Mouse (Mus musculus) liver, embryonic 16.5 days (tissue): ENCODE results near the gene Zfp655. TPM values are rescaled to one million over a fixed set of nuclear protein-coding genes. Genes with fewer than 3 reads are reported as not detected.

Source experiments
- ATAC-seq: fragments of 200-750 bp; cut with Nextera tagmentation; 2 replicates; pipeline ENCODE4 v1.8.0; 2017; ENCODE audit warnings: low read depth, mild to moderate bottlenecking, moderate number of reproducible peaks, moderate library complexity
- H3K27ac ChIP-seq: fragments of 300-500 bp; sonication (generic); 2 replicates; pipeline ENCODE4 v1.5.1; 2014; ENCODE audit warnings: mild to moderate bottlenecking, low read length
- H3K27me3 ChIP-seq: fragments of 300-500 bp; sonication (generic); 2 replicates; pipeline ENCODE4 v1.6.1; 2014; ENCODE audit warnings: low read depth, low read length, mixed read lengths; ENCODE audit not compliant: control insufficient read depth, insufficient read depth
- H3K36me3 ChIP-seq: fragments of 300-500 bp; sonication (generic); 2 replicates; pipeline ENCODE4 v1.6.1; 2014; ENCODE audit warnings: mild to moderate bottlenecking; ENCODE audit not compliant: control insufficient read depth, insufficient read depth
- H3K4me1 ChIP-seq: fragments of 300-500 bp; sonication (generic); 2 replicates; pipeline ENCODE4 v1.6.1; 2014; ENCODE audit warnings: low read depth, low read length, mixed read lengths; ENCODE audit not compliant: control insufficient read depth
- H3K4me2 ChIP-seq: fragments of 300-500 bp; sonication (generic); 2 replicates; pipeline ENCODE4 v1.6.1; 2014; ENCODE audit warnings: low read depth, low read length, mixed read lengths
- H3K4me3 ChIP-seq: fragments of 300-500 bp; sonication (generic); 2 replicates; pipeline ENCODE4 v1.5.1; 2014; ENCODE audit warnings: low read depth, mild to moderate bottlenecking, low read length
- H3K9ac ChIP-seq: fragments of 300-500 bp; sonication (generic); 2 replicates; pipeline ENCODE4 v1.6.1; 2014; ENCODE audit warnings: low read depth, low read length
- H3K9me3 ChIP-seq: fragments of 300-500 bp; sonication (generic); replicated peaks from 2 replicates; pipeline ENCODE4 v1.6.1; 2016; ENCODE audit warnings: low read length; ENCODE audit not compliant: control insufficient read depth
- WGBS: fragments of 180-500 bp; shearing (Covaris S2); extraction: QIAGEN DNeasy Blood & Tissue Kit; methylation state at CpG from one replicate; pipeline ENCODE4 v1.1.7; 2014; ENCODE audit not compliant: insufficient replicate concordance; 5-methylcytosine and 5-hydroxymethylcytosine counted together
- polyA plus RNA-seq: library from polyadenylated mRNA; unstranded; fragments of >200 nt; fragmentation: Nextera tagmentation; extraction: Ambion mirVana; gene quantifications from 2 replicates; pipeline ENCODE4 v1.2.1, GENCODE M21; 2015

Gene Zfp655
- polyA plus RNA-seq, 1 experiment from 2014 or later = 18.8 TPM

- Histone ChIP-seq H3K4me1 (no peaks in the 10 kb centered on the region), H3K4me2 (no peak overlapping the region), H3K27ac (no peak overlapping the region), H3K9ac (no peak overlapping the region), H3K36me3 (peaks cover 32% of the 10 kb centered on the region), H3K4me3 (no peak overlapping the region), H3K9me3 (no peaks in the 10 kb centered on the region), H3K27me3 (no peaks in the 10 kb centered on the region)
- ATAC-seq = no peak
- 84% methylated on average over 6 of the region's 6 CpGs for WGBS
Observed at GRCm38 (mm10) chr5:145292398-145292797, 60.9 kb downstream of the Zfp655 start.

Other genes with a start within 250 kb of the Zfp655 start
- not detected in 2 replicates for gene Gm4871, start 199.0 kb upstream of the Zfp655 start, polyA plus RNA-seq
- gene 1700018F24Rik, start 188.7 kb upstream of the Zfp655 start, polyA plus RNA-seq = not detected in 2 replicates
- 52.2 and 52.3 TPM in 2 replicates for gene Arpc1a, start 147.9 kb upstream of the Zfp655 start, polyA plus RNA-seq
- gene Kpna7, start 147.7 kb upstream of the Zfp655 start, polyA plus RNA-seq = 0.14 and 0.17 TPM in 2 replicates
- gene Arpc1b, start 117.5 kb upstream of the Zfp655 start, polyA plus RNA-seq = 164 and 166 TPM in 2 replicates
- gene Pdap1, start 91.5 kb upstream of the Zfp655 start, polyA plus RNA-seq = 33.6 and 36.3 TPM in 2 replicates
- gene Bud31, start 91.4 kb upstream of the Zfp655 start, polyA plus RNA-seq = 111 and 125 TPM in 2 replicates
- 7.3 and 7.8 TPM in 2 replicates for gene Ptcd1, start 64.6 kb upstream of the Zfp655 start, polyA plus RNA-seq
- gene Cpsf4, start 64.5 kb upstream of the Zfp655 start, polyA plus RNA-seq = 22.7 and 24.0 TPM in 2 replicates
- gene Atp5j2, start 39.7 kb upstream of the Zfp655 start, polyA plus RNA-seq = 454 and 484 TPM in 2 replicates
- gene Zkscan14, start 29.8 kb upstream of the Zfp655 start, polyA plus RNA-seq = 6.9 and 7.9 TPM in 2 replicates
- gene Zkscan5, start 27.2 kb upstream of the Zfp655 start, polyA plus RNA-seq = 3.8 and 4.3 TPM in 2 replicates
- gene Zscan25, start 48.8 kb downstream of the Zfp655 start, polyA plus RNA-seq = 0.14 and 0.22 TPM in 2 replicates
- 0.12 and 0.13 TPM in 2 replicates for gene Cyp3a57, start 113.6 kb downstream of the Zfp655 start, polyA plus RNA-seq
- 7.6 and 7.9 TPM in 2 replicates for gene Cyp3a16, start 238.0 kb downstream of the Zfp655 start, polyA plus RNA-seq